Mouse (Mus musculus) hindbrain, embryonic 12.5 days (tissue): ENCODE data around the gene AI593442. TPM values are rescaled to one million over a fixed set of nuclear protein-coding genes. Genes with fewer than 3 reads are reported as not detected.

Experiments
- ATAC-seq: fragments of 200-750 bp; cut with Nextera tagmentation; 2 replicates; pipeline ENCODE4 v1.8.0; 2017; ENCODE audit warnings: moderate TSS enrichment; ENCODE audit not compliant: low FRiP score
- H3K27ac ChIP-seq: fragments of 300-500 bp; sonication (generic); 2 replicates; pipeline ENCODE4 v1.5.1; 2016; ENCODE audit warnings: mild to moderate bottlenecking
- H3K27me3 ChIP-seq: fragments of 300-500 bp; sonication (generic); 2 replicates; pipeline ENCODE4 v1.6.1; 2016; ENCODE audit warnings: mild to moderate bottlenecking
- H3K36me3 ChIP-seq: fragments of 300-500 bp; sonication (generic); 2 replicates; pipeline ENCODE4 v1.6.1; 2016; ENCODE audit warnings: mild to moderate bottlenecking
- H3K4me1 ChIP-seq: fragments of 300-500 bp; sonication (generic); 2 replicates; pipeline ENCODE4 v1.6.1; 2016
- H3K4me2 ChIP-seq: fragments of 300-500 bp; sonication (generic); replicated peaks from 2 replicates; pipeline ENCODE4 v1.6.1; 2016; ENCODE audit warnings: mild to moderate bottlenecking
- H3K4me3 ChIP-seq: fragments of 300-500 bp; sonication (generic); 2 replicates; pipeline ENCODE4 v1.5.1; 2016; ENCODE audit warnings: mild to moderate bottlenecking
- H3K9ac ChIP-seq: fragments of 300-500 bp; sonication (generic); 2 replicates; pipeline ENCODE4 v1.6.1; 2016; ENCODE audit warnings: mild to moderate bottlenecking, moderate library complexity
- H3K9me3 ChIP-seq: fragments of 300-500 bp; sonication (generic); replicated peaks from 2 replicates; pipeline ENCODE4 v1.6.1; 2016; ENCODE audit warnings: mild to moderate bottlenecking
- WGBS: fragments of 180-500 bp; shearing (Covaris S2); methylation state at CpG from one replicate; pipeline ENCODE4 v1.1.7; 2016; 5-methylcytosine and 5-hydroxymethylcytosine counted together
- polyA plus RNA-seq: library from polyadenylated mRNA; unstranded; fragments of >200 nt; fragmentation: Nextera tagmentation; extraction: Ambion mirVana; gene quantifications from 2 replicates; pipeline ENCODE4 v1.2.1, GENCODE M21; 2016

The AI593442 gene
- polyA plus RNA-seq, 1 experiment from 2014 or later, result 10.5 TPM

DNA sequence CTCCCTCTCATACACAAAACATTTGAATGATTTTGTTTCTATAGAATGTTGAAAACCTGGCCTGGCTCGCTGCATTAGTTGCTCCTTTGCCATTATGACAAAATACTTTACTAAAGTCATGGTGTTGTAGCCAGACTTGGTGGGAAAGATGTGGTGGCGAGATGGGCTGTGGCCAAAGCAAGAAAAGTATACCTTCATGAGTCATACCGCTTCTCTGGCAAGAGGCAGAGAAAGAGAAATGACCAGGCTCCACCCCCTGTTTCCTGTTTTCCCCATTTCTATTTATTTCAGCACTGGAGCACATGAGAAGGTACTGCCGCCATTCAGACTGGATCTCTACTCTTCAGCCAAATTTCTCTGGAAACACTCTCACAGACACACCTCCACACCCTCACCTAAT lies 35.0 kb downstream of the AI593442 start:
- WGBS, result 73% methylated on average over 4 of the region's 4 CpGs
- ATAC-seq, result no peak
- Histone ChIP-seq H3K9me3 (no peaks in the 10 kb centered on the region), H3K4me1 (no peaks in the 10 kb centered on the region), H3K36me3 (no peaks in the 10 kb centered on the region), H3K27me3 (no peaks in the 10 kb centered on the region), H3K4me2 (no peak overlapping the region), H3K9ac (no peak overlapping the region), H3K4me3 (no peak overlapping the region), H3K27ac (no peak overlapping the region)

DNA sequence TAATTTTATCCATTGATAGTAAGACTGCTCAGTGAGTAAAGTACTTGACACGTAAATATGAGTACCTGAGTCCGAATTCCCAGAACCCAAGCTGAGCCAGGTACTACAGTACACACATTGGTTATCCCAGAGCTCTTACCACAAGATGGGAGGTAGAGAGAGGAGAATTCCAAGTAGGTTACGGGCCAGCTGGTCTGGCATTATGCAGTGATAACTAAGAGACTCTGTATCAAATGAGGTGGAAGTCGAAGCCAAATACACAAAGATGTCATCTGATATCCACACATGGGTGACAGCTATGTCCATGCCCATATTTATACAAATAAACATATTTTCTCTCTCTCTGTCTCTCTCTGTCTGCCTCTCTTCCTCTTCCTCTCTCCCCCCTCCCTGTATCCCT lies 35.4 kb downstream of the AI593442 start:
- no peaks in the 10 kb centered on the region for H3K27me3 ChIP-seq
- no peak for ATAC-seq
- 91% methylated on average over 4 of the region's 4 CpGs for WGBS
- no peak overlapping the region for H3K4me2 ChIP-seq
- H3K36me3 ChIP-seq, result no peaks in the 10 kb centered on the region
- no peak overlapping the region for H3K9ac ChIP-seq
- H3K9me3 ChIP-seq, result no peaks in the 10 kb centered on the region
- H3K27ac ChIP-seq, result no peak overlapping the region
- no peaks in the 10 kb centered on the region for H3K4me1 ChIP-seq
- no peak overlapping the region for H3K4me3 ChIP-seq

DNA sequence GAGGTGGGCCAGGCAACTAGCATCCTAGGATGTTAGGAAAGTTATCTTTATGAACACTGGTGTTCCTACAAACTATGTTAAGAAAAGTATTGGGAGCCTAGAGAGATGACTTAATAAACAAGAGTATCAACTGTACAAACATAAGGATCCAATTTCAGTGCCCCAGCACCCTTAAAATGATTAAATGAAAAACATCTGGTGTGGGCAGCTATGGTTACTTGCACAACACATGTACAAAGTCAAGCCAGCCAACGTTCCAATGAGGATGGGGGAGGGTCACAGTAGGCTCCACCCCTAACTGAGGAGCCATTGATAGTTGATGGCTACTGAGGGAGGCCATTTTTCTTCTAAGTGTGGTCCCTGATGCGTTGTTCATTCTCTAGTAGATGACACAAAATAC lies 43.6 kb downstream of the AI593442 start:
- H3K27ac ChIP-seq, result no peak overlapping the region
- WGBS, result 74% methylated on average over 2 of the region's 2 CpGs
- no peak for ATAC-seq
- H3K4me3 ChIP-seq, result no peak overlapping the region
- H3K27me3 ChIP-seq, result no peaks in the 10 kb centered on the region
- H3K9ac ChIP-seq, result no peak overlapping the region
- H3K4me2 ChIP-seq, result no peak overlapping the region
- H3K9me3 ChIP-seq, result no peaks in the 10 kb centered on the region
- no peaks in the 10 kb centered on the region for H3K4me1 ChIP-seq
- H3K36me3 ChIP-seq, result no peaks in the 10 kb centered on the region

DNA sequence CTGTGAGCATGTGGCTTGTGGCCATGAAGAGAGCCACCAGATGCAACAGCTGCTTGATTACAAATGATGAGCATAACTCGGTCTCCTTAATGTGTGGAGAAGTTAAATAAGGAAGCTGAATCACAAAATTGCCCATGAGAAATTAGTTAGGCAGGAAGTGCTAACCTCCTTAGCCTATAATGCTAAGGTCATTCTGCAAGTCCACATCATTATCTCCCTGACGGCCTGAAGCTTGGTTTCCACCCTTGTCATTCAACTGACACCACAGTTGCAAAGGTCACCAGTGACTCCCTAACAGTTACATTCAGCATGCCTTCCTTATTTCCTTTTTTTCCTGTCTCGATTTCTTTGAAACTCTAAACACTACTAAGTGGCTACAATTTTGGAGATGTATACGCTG lies 55.7 kb downstream of the AI593442 start:
- no peaks in the 10 kb centered on the region for H3K36me3 ChIP-seq
- H3K27me3 ChIP-seq, result no peaks in the 10 kb centered on the region
- H3K4me3 ChIP-seq, result no peak overlapping the region
- H3K4me1 ChIP-seq, result no peaks in the 10 kb centered on the region
- no peak overlapping the region for H3K9ac ChIP-seq
- H3K27ac ChIP-seq, result no peak overlapping the region
- H3K4me2 ChIP-seq, result no peak overlapping the region
- 72% methylated on average over 4 of the region's 4 CpGs for WGBS
- ATAC-seq, result no peak
- H3K9me3 ChIP-seq, result no peaks in the 10 kb centered on the region
